Comparison of ENCODE assay signal across 29 mouse cellular contexts in the genomic region with DNA sequence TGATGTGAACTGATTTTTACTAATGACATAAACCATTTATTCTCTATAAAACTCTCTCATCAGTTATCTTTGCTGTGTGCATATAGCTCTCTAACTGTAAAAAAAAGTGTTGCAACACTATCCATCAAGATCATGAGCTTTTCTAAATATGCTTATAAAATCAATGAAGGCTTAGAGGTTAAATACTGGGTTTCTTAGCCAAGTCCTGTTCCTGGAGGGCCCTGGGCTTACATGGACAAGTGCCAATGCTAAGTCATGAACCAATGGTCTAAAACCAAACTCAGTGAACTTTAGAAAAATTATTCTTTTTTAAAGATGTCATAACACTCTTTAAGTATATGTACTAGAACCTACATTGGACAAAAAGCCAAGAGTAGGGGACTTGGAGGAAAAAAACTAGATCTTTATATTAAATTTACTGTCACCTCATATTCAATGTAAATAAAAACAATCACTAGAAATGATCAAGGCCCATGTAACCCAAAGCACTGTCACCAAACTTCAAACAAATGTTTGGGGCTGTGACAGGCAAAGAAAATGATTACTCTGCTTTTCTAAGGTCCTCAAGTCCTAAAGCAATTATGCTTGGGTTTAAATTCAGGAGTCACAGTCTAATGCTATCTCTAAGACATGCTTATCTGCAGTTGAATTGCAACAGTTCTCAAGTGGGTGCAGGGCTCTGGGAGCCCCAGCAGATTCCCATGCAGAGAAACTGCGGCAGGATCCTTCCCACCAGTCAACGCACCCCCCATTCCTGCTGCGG. TPM values are rescaled to one million over a fixed set of nuclear protein-coding genes. Genes with fewer than 3 reads are reported as not detected.
"Had no signal": no experiment of that assay in that cellular context is flagged by ENCODE, and none has a peak within 500 bp of the region (broad histone marks: within the 10 kb centered on the region; RNA-seq: fewer than 3 reads in every experiment).

No protein-coding gene starts in this region.

- H3K27ac ChIP-seq: left cerebral cortex, adult 2 months; limb, embryonic 10.5 days; limb, embryonic 12.5 days; limb, embryonic 13.5 days; limb, embryonic 15.5 days; liver, embryonic 12.5 days; liver, embryonic 13.5 days; liver, embryonic 14.5 days; liver, embryonic 15.5 days; macrophage; midbrain, embryonic 10.5 days; midbrain, embryonic 12.5 days; midbrain, embryonic 13.5 days; midbrain, embryonic 15.5 days; neural tube, embryonic 12.5 days had no signal

- ATAC-seq: liver, embryonic 12.5 days; liver, postnatal 0 days; lung, postnatal 0 days; midbrain, embryonic 13.5 days; midbrain, embryonic 15.5 days; midbrain, embryonic 16.5 days had no signal

- H3K9me3 ChIP-seq: limb, embryonic 10.5 days; limb, embryonic 12.5 days; limb, embryonic 13.5 days; limb, embryonic 15.5 days; liver, embryonic 12.5 days; liver, embryonic 13.5 days; liver, embryonic 15.5 days; megakaryocyte, embryonic 14.5 days; midbrain, embryonic 10.5 days; midbrain, embryonic 12.5 days; midbrain, embryonic 13.5 days; midbrain, embryonic 15.5 days; neural tube, embryonic 12.5 days had no signal

- H3K4me3 ChIP-seq: left cerebral cortex, adult 2 months; limb, embryonic 10.5 days; limb, embryonic 12.5 days; limb, embryonic 13.5 days; limb, embryonic 15.5 days; liver, embryonic 12.5 days; liver, embryonic 13.5 days; liver, embryonic 15.5 days; megakaryocyte, embryonic 14.5 days; midbrain, embryonic 10.5 days; midbrain, embryonic 12.5 days; midbrain, embryonic 13.5 days; midbrain, embryonic 15.5 days; myocyte; neural tube, embryonic 12.5 days had no signal

- DNase-seq: layer of hippocampus, postnatal 36 days; left cerebral cortex, postnatal 4 days; liver; liver, embryonic 13.5 days; liver, postnatal 0 days; lung, adult 18-20 months; lung, adult 2 months; lung, postnatal 4 days; midbrain, embryonic 14.5 days had no signal

- H3K4me2 ChIP-seq: limb, embryonic 12.5 days; limb, embryonic 13.5 days; limb, embryonic 15.5 days; liver, embryonic 11.5 days; liver, embryonic 12.5 days; liver, embryonic 13.5 days; liver, embryonic 15.5 days; midbrain, embryonic 11.5 days; midbrain, embryonic 12.5 days; midbrain, embryonic 13.5 days; midbrain, embryonic 15.5 days; neural tube, embryonic 12.5 days had no signal

- H3K9ac ChIP-seq: limb, embryonic 12.5 days; limb, embryonic 13.5 days; limb, embryonic 15.5 days; liver, embryonic 12.5 days; liver, embryonic 13.5 days; liver, embryonic 14.5 days; liver, embryonic 15.5 days; liver, postnatal 0 days; midbrain, embryonic 12.5 days; midbrain, embryonic 13.5 days; midbrain, embryonic 15.5 days; neural tube, embryonic 12.5 days had no signal

- H3K4me1 ChIP-seq: limb, embryonic 10.5 days; limb, embryonic 12.5 days; limb, embryonic 13.5 days; limb, embryonic 15.5 days; liver, embryonic 13.5 days; liver, embryonic 15.5 days; megakaryocyte, embryonic 14.5 days; midbrain, embryonic 15.5 days; neural tube, embryonic 12.5 days had no signal

- H3K27me3 ChIP-seq: limb, embryonic 12.5 days; limb, embryonic 13.5 days; limb, embryonic 15.5 days; liver, embryonic 12.5 days; liver, embryonic 13.5 days; liver, embryonic 15.5 days; megakaryocyte, embryonic 14.5 days; midbrain, embryonic 12.5 days; midbrain, embryonic 13.5 days; midbrain, embryonic 15.5 days; neural tube, embryonic 12.5 days had no signal

- H3K36me3 ChIP-seq: limb, embryonic 10.5 days; limb, embryonic 12.5 days; limb, embryonic 13.5 days; limb, embryonic 15.5 days; liver, embryonic 12.5 days; liver, embryonic 13.5 days; liver, embryonic 15.5 days; midbrain, embryonic 10.5 days; midbrain, embryonic 12.5 days; midbrain, embryonic 13.5 days; midbrain, embryonic 15.5 days; neural tube, embryonic 12.5 days had no signal

RNA-seq across cellular contexts. Expression of a gene that starts 52.9 kb away (rescaled TPM):
- polyA plus RNA-seq: myocyte had no signal
